Mouse (Mus musculus) right cerebral cortex, postnatal 10 days (tissue): ENCODE results near the gene Pusl1.

Experiments
- DNase-seq, 2 experiments: peaks; one replicate each; pipeline ENCODE4 v3.0.0; 2021; ENCODE audit warnings: low spot score in 2 of 2

Gene Pusl1

GRCm38 (mm10) chr4:155841651-155842270, 49.8 kb downstream of the Pusl1 start:
- no peak for DNase-seq

GRCm38 (mm10) chr4:155841003-155841454, 50.6 kb downstream of the Pusl1 start:
- peak in 1 of 2 experiments; percentile 54 for DNase-seq

- peak in 1 of 2 experiments; percentile 34 for DNase-seq
These were observed 51.2 kb downstream of the Pusl1 start for GRCm38 (mm10) chr4:155840076-155841002.

- peak in 1 of 2 experiments; percentile 64 for DNase-seq
These were observed 52.1 kb downstream of the Pusl1 start, which contains the start of gene Mxra8 for GRCm38 (mm10) chr4:155839483-155839910. TSS of gene Mxra8 (plus strand) at chr4:155839680.

- DNase-seq = no peak
These were observed 53.1 kb downstream of the Pusl1 start for GRCm38 (mm10) chr4:155838187-155839153.
